Mouse (Mus musculus): ENCODE data around the gene Igsf11. TPM values are rescaled to one million over a fixed set of nuclear protein-coding genes. Genes with fewer than 3 reads are reported as not detected.

The Igsf11 gene
- polyA plus RNA-seq, 1 experiment from 2014 or later, result 0.63 TPM

DNA sequence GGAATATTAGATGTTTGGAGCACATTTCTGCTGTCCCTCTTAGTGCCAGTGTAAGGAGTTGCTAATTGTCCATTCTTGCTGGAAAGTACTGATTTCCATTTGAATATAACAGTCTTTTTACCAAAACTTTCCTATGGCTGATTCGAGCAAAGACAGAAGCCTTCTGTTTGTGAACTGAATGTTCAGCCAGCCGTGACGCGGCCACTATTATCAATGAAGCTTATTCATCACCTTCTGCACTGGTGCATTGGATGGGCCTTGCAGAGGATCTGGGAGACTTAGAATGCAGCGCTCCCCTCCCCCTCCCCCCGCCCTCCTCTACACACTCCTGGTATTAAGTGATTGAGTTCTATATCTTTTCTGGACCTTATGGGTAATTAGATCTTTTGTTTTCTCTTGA is 48.8 kb downstream of the Igsf11 start:
- H3K4me1 ChIP-seq (replicated peaks; ENCODE audit: control insufficient read depth, insufficient read depth), result no peaks in the 10 kb centered on the region
- 67% methylated on average over 6 of the region's 6 CpGs for WGBS
- no peak for ATAC-seq (ENCODE audit: low FRiP score, low TSS enrichment)

DNA sequence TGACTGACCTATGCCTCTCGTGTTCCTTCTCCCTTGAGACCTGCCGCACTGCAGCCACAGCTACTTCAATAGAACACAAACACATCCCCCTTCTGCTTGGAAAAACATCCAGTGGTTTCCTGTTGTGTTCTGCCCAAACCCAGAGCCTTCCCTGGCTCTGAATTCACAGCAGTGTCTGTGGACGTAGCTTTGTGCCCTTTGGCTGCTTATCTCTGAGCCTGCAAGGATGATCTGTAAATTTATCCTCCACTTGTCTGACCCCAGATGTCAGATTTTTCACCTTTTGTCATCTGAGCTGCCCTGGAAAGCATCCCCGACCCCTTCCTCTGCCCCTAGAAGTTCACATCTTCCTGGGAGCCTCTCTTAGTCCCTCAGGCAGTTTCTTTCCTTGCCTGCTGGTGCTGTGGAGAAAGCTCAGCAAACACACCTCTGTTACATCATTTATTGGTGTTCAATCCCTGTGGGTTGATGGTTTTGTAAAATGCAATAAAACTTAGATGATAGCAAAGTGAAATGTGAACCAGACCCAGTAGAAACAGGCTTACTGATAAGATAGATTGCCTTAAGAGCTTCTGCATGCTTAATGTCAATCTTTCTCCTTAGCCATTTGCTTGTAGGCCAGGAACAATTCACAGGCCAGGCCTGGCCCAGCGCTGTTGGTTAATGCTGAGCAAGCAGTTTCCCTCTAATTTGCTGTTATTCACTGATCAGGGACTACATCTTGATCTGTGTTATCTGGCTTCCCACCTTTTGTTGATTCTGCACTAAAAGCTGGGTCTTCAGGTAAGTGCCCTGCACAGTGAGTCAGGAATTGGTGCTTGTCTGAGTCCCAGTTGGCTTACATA is 51.5 kb downstream of the Igsf11 start:
- H3K4me1 ChIP-seq (replicated peaks; ENCODE audit: control insufficient read depth, insufficient read depth), result no peaks in the 10 kb centered on the region
- H3K36me3 ChIP-seq (ENCODE audit: control insufficient read depth, insufficient read depth, low read length), result no peaks in the 10 kb centered on the region
- H3K4me2 ChIP-seq (replicated peaks; ENCODE audit: low read depth), result no peak overlapping the region
- no peak overlapping the region for H3K4me3 ChIP-seq (ENCODE audit: low read depth, low read length)
- no peak overlapping the region for H3K27ac ChIP-seq (replicated peaks)
- no peak for TF ChIP-seq EP300 (optimal IDR thresholded peaks at IDR 0.05)
- H3K9ac ChIP-seq (ENCODE audit: low read length), result no peak overlapping the region
- 47% methylated on average over 5 of the region's 5 CpGs for WGBS
- H3K27me3 ChIP-seq (ENCODE audit: control insufficient read depth, insufficient read depth, low read length), result no peaks in the 10 kb centered on the region
- no peaks in the 10 kb centered on the region for H3K9me3 ChIP-seq (ENCODE audit: control insufficient read depth, low read length)
- DNase-seq (ENCODE audit: low spot score) (no peak), ATAC-seq (ENCODE audit: low FRiP score, low TSS enrichment) (no peak)

More for the DNA sequence above, 48.8 kb downstream of the Igsf11 start:
- H3K27ac ChIP-seq (replicated peaks), result no peak overlapping the region
- no peak overlapping the region for H3K9ac ChIP-seq (ENCODE audit: low read length)
- DNase-seq (ENCODE audit: low spot score), result no peak
- H3K4me3 ChIP-seq (ENCODE audit: low read depth, low read length), result no peak overlapping the region
- H3K4me2 ChIP-seq (replicated peaks; ENCODE audit: low read depth), result no peak overlapping the region
- H3K9me3 ChIP-seq (ENCODE audit: control insufficient read depth, low read length), result no peaks in the 10 kb centered on the region
- no peaks in the 10 kb centered on the region for H3K27me3 ChIP-seq (ENCODE audit: control insufficient read depth, insufficient read depth, low read length)
- no peaks in the 10 kb centered on the region for H3K36me3 ChIP-seq (ENCODE audit: control insufficient read depth, insufficient read depth, low read length)
- TF ChIP-seq EP300 (optimal IDR thresholded peaks at IDR 0.05), result no peak

DNA sequence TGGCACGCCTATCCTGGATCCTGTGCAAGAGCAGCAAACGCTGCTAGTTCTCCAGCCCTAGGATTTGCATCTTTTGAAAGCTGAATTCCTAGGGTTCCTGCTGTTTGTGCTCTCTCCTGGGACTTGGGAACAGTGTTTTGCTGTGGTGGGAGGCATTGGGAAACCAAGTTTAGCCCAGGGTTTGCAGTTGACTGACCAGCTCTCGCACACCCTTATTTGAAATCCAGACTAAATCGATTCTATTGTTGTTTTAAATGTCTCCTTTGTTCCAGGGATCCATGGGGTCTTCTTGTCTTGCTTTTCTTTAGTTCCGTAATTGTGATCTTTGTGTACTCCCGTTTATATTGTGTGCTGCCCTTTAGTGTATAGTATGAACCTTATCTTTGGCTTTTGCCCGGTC is 52.6 kb downstream of the Igsf11 start:
- ATAC-seq (ENCODE audit: low FRiP score, low TSS enrichment), result no peak

GRCm38 (mm10) chr16:38945581-38945981 is 53.1 kb downstream of the Igsf11 start:
- DNase-seq (ENCODE audit: low spot score) (no peak), ATAC-seq (ENCODE audit: low FRiP score, low TSS enrichment) (no peak)
- H3K36me3 ChIP-seq (ENCODE audit: control insufficient read depth, insufficient read depth, low read length), result no peaks in the 10 kb centered on the region
- no peak overlapping the region for H3K4me2 ChIP-seq (replicated peaks; ENCODE audit: low read depth)
- TF ChIP-seq EP300 (optimal IDR thresholded peaks at IDR 0.05) (no peak), CTCF (IDR thresholded peaks at IDR 0.05; ENCODE audit: low read depth) (no peak)
- no peaks in the 10 kb centered on the region for H3K9me3 ChIP-seq (ENCODE audit: control insufficient read depth, low read length)
- H3K27ac ChIP-seq (replicated peaks), result no peak overlapping the region
- H3K4me3 ChIP-seq (ENCODE audit: low read depth, low read length), result no peak overlapping the region
- 71% methylated on average over 10 of the region's 10 CpGs for WGBS
- H3K9ac ChIP-seq (ENCODE audit: low read length), result no peak overlapping the region
- no peaks in the 10 kb centered on the region for H3K4me1 ChIP-seq (replicated peaks; ENCODE audit: control insufficient read depth, insufficient read depth)
- no peaks in the 10 kb centered on the region for H3K27me3 ChIP-seq (ENCODE audit: control insufficient read depth, insufficient read depth, low read length)

More for the DNA sequence above, 52.6 kb downstream of the Igsf11 start:
- Histone ChIP-seq H3K27me3 (ENCODE audit: control insufficient read depth, insufficient read depth, low read length) (no peaks in the 10 kb centered on the region), H3K4me2 (replicated peaks; ENCODE audit: low read depth) (no peak overlapping the region), H3K36me3 (ENCODE audit: control insufficient read depth, insufficient read depth, low read length) (no peaks in the 10 kb centered on the region), H3K4me3 (ENCODE audit: low read depth, low read length) (no peak overlapping the region), H3K4me1 (replicated peaks; ENCODE audit: control insufficient read depth, insufficient read depth) (no peaks in the 10 kb centered on the region), H3K9me3 (ENCODE audit: control insufficient read depth, low read length) (no peaks in the 10 kb centered on the region), H3K27ac (replicated peaks) (no peak overlapping the region), H3K9ac (ENCODE audit: low read length) (no peak overlapping the region)
- WGBS, result 67% methylated on average over 7 of the region's 7 CpGs
- no peak for DNase-seq (ENCODE audit: low spot score)
- TF ChIP-seq EP300 (optimal IDR thresholded peaks at IDR 0.05) (no peak), CTCF (IDR thresholded peaks at IDR 0.05; ENCODE audit: low read depth) (no peak)

- H3K27me3 ChIP-seq (ENCODE audit: control insufficient read depth, insufficient read depth, low read length), result no peaks in the 10 kb centered on the region
- ATAC-seq (ENCODE audit: low FRiP score, low TSS enrichment) (no peak), DNase-seq (ENCODE audit: low spot score) (no peak)
- H3K9me3 ChIP-seq (ENCODE audit: control insufficient read depth, low read length), result no peaks in the 10 kb centered on the region
- no peaks in the 10 kb centered on the region for H3K4me1 ChIP-seq (replicated peaks; ENCODE audit: control insufficient read depth, insufficient read depth)
- no peaks in the 10 kb centered on the region for H3K36me3 ChIP-seq (ENCODE audit: control insufficient read depth, insufficient read depth, low read length)
- no peak for TF ChIP-seq EP300 (optimal IDR thresholded peaks at IDR 0.05)
- TF ChIP-seq CTCF (IDR thresholded peaks at IDR 0.05; ENCODE audit: low read depth), result no peak
- WGBS, result 54% methylated on average over 7 of the region's 7 CpGs
- no peak overlapping the region for H3K4me3 ChIP-seq (ENCODE audit: low read depth, low read length)
- H3K27ac ChIP-seq (replicated peaks), result no peak overlapping the region
- no peak overlapping the region for H3K9ac ChIP-seq (ENCODE audit: low read length)
- no peak overlapping the region for H3K4me2 ChIP-seq (replicated peaks; ENCODE audit: low read depth)
Measured at GRCm38 (mm10) chr16:38946453-38946852, 54.0 kb downstream of the Igsf11 start.

DNA sequence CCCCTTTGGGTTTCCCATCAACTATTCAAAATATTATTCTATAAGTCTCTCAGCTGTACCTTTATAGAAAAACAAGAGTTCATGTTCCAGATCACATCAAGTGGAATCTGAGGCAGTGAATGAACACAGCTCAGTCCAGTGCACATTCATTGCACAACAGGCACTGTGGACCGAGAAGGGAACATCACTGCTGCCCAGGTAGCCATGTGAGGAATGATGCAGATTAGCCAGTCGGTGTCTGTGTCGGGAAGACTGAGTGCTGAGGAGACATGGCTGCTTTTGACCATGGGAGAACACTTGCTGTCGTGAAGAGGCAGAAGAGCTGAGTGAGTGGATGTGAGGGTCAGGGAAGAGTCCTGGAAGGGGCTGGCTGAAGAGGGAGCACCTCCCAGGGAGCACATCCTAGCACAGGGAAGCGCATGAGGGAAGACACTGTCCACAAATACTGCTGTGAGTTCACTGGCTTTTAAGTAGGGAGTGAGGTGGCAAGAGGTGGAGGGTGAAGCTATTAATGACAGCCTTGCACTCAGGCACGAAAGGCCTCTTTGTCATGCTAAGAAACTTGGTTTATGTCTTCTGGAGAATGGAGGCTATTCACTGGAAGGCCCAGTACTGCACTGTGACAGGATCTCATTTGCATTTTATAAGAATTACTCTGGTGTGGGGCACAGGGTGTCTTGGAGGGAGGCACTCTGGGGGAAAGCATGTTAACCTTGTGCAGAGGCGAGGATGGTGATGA is 54.8 kb downstream of the Igsf11 start:
- Histone ChIP-seq H3K4me1 (replicated peaks; ENCODE audit: control insufficient read depth, insufficient read depth) (no peaks in the 10 kb centered on the region), H3K36me3 (ENCODE audit: control insufficient read depth, insufficient read depth, low read length) (no peaks in the 10 kb centered on the region), H3K4me3 (ENCODE audit: low read depth, low read length) (no peak overlapping the region), H3K27me3 (ENCODE audit: control insufficient read depth, insufficient read depth, low read length) (no peaks in the 10 kb centered on the region), H3K4me2 (replicated peaks; ENCODE audit: low read depth) (no peak overlapping the region), H3K9ac (ENCODE audit: low read length) (no peak overlapping the region), H3K27ac (replicated peaks) (no peak overlapping the region), H3K9me3 (ENCODE audit: control insufficient read depth, low read length) (no peaks in the 10 kb centered on the region)
- 86% methylated on average over 7 of the region's 7 CpGs for WGBS
- no peak for TF ChIP-seq CTCF (IDR thresholded peaks at IDR 0.05; ENCODE audit: low read depth)
- TF ChIP-seq EP300 (optimal IDR thresholded peaks at IDR 0.05), result no peak
- no peak for ATAC-seq (ENCODE audit: low FRiP score, low TSS enrichment)
- no peak for DNase-seq (ENCODE audit: low spot score)
